16 mouse cellular contexts compared by ENCODE assay signal in the genomic region with DNA sequence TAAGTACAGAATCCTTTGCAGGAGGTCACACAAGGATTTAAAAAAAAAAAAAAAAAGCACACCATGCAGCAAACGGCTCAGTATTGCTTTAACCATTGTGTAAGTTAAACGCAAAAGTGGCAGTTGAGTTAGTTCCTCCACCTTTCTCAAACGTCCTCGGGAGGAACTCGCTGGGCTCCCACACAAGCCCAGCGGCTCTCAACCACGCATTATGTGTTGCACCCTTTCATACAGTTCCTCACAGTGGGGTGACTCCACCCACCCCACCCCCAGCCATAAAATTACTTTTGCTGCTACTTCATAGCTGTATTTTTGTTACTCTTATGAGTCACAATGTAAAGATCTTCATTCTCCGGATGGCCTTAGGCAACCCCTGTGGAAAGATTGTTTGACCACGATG. TPM values are rescaled to one million over a fixed set of nuclear protein-coding genes. Genes with fewer than 3 reads are reported as not detected.
DNase-seq lines count a peak whose midpoint lies in the region; ATAC-seq and TF ChIP-seq lines count a peak whose summit lies in the region.
"Had no signal": no experiment of that assay in that cellular context is flagged by ENCODE, and none has a peak within 500 bp of the region (broad histone marks: within the 10 kb centered on the region; RNA-seq: fewer than 3 reads in every experiment).

No protein-coding gene starts in this region.

- H3K9me3 ChIP-seq in heart, embryonic 10.5 days, result no peaks in the 10 kb centered on the region
- no peaks in the 10 kb centered on the region for H3K9me3 ChIP-seq in lung, postnatal 0 days (ENCODE audit: low read length)
- no peaks in the 10 kb centered on the region for H3K9me3 ChIP-seq in ES-E14 (ENCODE audit: control insufficient read depth, insufficient read depth, low read depth, low read length)
- H3K9me3 ChIP-seq: embryonic facial prominence, embryonic 12.5 days; hindbrain, embryonic 12.5 days; megakaryocyte, embryonic 14.5 days had no signal

- peak overlapping the region; percentile 89 for H3K27ac ChIP-seq in heart, embryonic 10.5 days
- no peak overlapping the region for H3K27ac ChIP-seq in lung, postnatal 0 days (ENCODE audit: low read length)
- H3K27ac ChIP-seq in ES-E14 (ENCODE audit: insufficient read depth, low read depth, low read length, poor library complexity, severe bottlenecking), result no peak overlapping the region
- H3K27ac ChIP-seq in kidney, adult 2 months (ENCODE audit: insufficient read depth, low read depth, low read length), result no peak overlapping the region
- H3K27ac ChIP-seq: embryonic facial prominence, embryonic 12.5 days; hindbrain, embryonic 12.5 days; left cerebral cortex, adult 2 months had no signal

- peaks cover 80% of the 10 kb centered on the region for H3K4me1 ChIP-seq in heart, embryonic 10.5 days
- no peaks in the 10 kb centered on the region for H3K4me1 ChIP-seq in lung, postnatal 0 days (ENCODE audit: insufficient read depth, low read depth, low read length)
- H3K4me1 ChIP-seq in lung, adult 2 months (ENCODE audit: control insufficient read depth, insufficient read depth, low read length), result no peaks in the 10 kb centered on the region
- peaks cover 0 to 4% of the 10 kb centered on the region in 2 experiments; a peak in 1 of 4 replicates for H3K4me1 ChIP-seq in ES-E14 (ENCODE audit: control insufficient read depth in 2 of 2, insufficient read depth in 2 of 2, low read length in 2 of 2, poor library complexity in 1 of 2)
- no peaks in the 10 kb centered on the region for H3K4me1 ChIP-seq in kidney, adult 2 months (ENCODE audit: control insufficient read depth, insufficient read depth, low read length)
- H3K4me1 ChIP-seq: embryonic facial prominence, embryonic 12.5 days; hindbrain, embryonic 12.5 days had no signal

- peak; percentile 28; the same call in 1 of the 2 replicates for ATAC-seq in lung, postnatal 0 days
- peak; percentile 90 for ATAC-seq in megakaryocyte, adult 5-6 weeks (ENCODE audit: poor library complexity, severe bottlenecking)

- no peak for DNase-seq in heart, embryonic 10.5 days (ENCODE audit: low spot score)
- no peak for DNase-seq in heart, adult 18-20 months
- no peak for DNase-seq in lung, postnatal 0 days (ENCODE audit: low spot score)
- DNase-seq in lung, adult 2 months, result no peak
- no peak for DNase-seq in ES-E14 (ENCODE audit: low read depth, low spot score)
- no peak for DNase-seq in kidney, adult 2 months
- no peak for DNase-seq in neural tube, embryonic 10.5 days (ENCODE audit: extremely low spot score, low spot score)
- DNase-seq: cerebellum, adult 9-11 months; kidney, adult 8-10 months had no signal

- H3K36me3 ChIP-seq in heart, embryonic 10.5 days, result no peaks in the 10 kb centered on the region
- no peaks in the 10 kb centered on the region for H3K36me3 ChIP-seq in lung, postnatal 0 days (ENCODE audit: insufficient read depth, low read length)
- H3K36me3 ChIP-seq in ES-E14 (ENCODE audit: control insufficient read depth, insufficient read depth, low read length, poor library complexity, severe bottlenecking), result no peaks in the 10 kb centered on the region
- H3K36me3 ChIP-seq in kidney, adult 2 months (ENCODE audit: control insufficient read depth, insufficient read depth, low read length), result no peaks in the 10 kb centered on the region
- H3K36me3 ChIP-seq: embryonic facial prominence, embryonic 12.5 days; hindbrain, embryonic 12.5 days had no signal

- WGBS in heart, embryonic 10.5 days, result 75% methylated on average over 9 of the region's 9 CpGs
- 54% methylated on average over 9 of the region's 9 CpGs for whole genome bisulfite sequencing in lung, postnatal 0 days
- WGBS in lung, adult 2 months, result 65% methylated on average over 9 of the region's 9 CpGs
- 64% methylated on average over 9 of the region's 9 CpGs for WGBS in kidney, adult 2 months

- no peak for TF ChIP-seq CTCF in lung, postnatal 0 days (IDR thresholded peaks at IDR 0.05)
- no peak for TF ChIP-seq CTCF in lung, adult 2 months (IDR thresholded peaks at IDR 0.05; ENCODE audit: insufficient read depth, low read length)
- TF ChIP-seq CTCF in kidney, adult 2 months (conservative IDR thresholded peaks at IDR 0.05; ENCODE audit: insufficient read depth, insufficient read length, low read depth, low read length), result no peak

- H3K9ac ChIP-seq in lung, postnatal 0 days (replicated peaks; ENCODE audit: low read depth), result no peak overlapping the region
- H3K9ac ChIP-seq in ES-E14 (ENCODE audit: insufficient read depth, low read depth, low read length, poor library complexity, severe bottlenecking), result no peak overlapping the region
- H3K9ac ChIP-seq: embryonic facial prominence, embryonic 12.5 days; hindbrain, embryonic 12.5 days had no signal

- no peak for TF ChIP-seq EP300 in lung, postnatal 0 days (IDR thresholded peaks at IDR 0.05)

- in situ Hi-C loops in ES-E14 (cut with MboI; ENCODE audit: low sequenced_read_pairs in 2 of 2, unreplicated experiment in 2 of 2), result loop anchor here in 1 of 2 experiments (25.0 kb wide), 1 partner anchor 368 kb away; no protein-coding TSS in a partner anchor

- H3K27me3 ChIP-seq in heart, embryonic 10.5 days (ENCODE audit: insufficient read depth, poor library complexity, severe bottlenecking), result no peaks in the 10 kb centered on the region
- H3K27me3 ChIP-seq in lung, postnatal 0 days (replicated peaks; ENCODE audit: insufficient read depth, low read length), result no peaks in the 10 kb centered on the region
- H3K27me3 ChIP-seq in kidney, adult 2 months (replicated peaks; ENCODE audit: control insufficient read depth, insufficient read depth, low read length), result no peaks in the 10 kb centered on the region
- H3K27me3 ChIP-seq: embryonic facial prominence, embryonic 12.5 days; hindbrain, embryonic 12.5 days had no signal

- no peak overlapping the region for H3K4me3 ChIP-seq in heart, embryonic 10.5 days
- no peak overlapping the region for H3K4me3 ChIP-seq in lung, postnatal 0 days (ENCODE audit: low read depth, low read length)
- H3K4me3 ChIP-seq in lung, adult 2 months (replicated peaks; ENCODE audit: extremely low read depth, low read depth, low read length), result no peak overlapping the region
- no peak overlapping the region for H3K4me3 ChIP-seq in ES-E14 (ENCODE audit: insufficient read depth in 1 of 2, low read depth in 1 of 2, low read length in 2 of 2, poor library complexity in 1 of 2, severe bottlenecking in 1 of 2)
- H3K4me3 ChIP-seq in kidney, adult 2 months (ENCODE audit: insufficient read depth, low read depth, low read length), result no peak overlapping the region
- H3K4me3 ChIP-seq: embryonic facial prominence, embryonic 12.5 days; hindbrain, embryonic 12.5 days; left cerebral cortex, adult 2 months; megakaryocyte, embryonic 14.5 days; myocyte had no signal

- TF ChIP-seq POLR2A in lung, adult 2 months (IDR thresholded peaks at IDR 0.05; ENCODE audit: borderline replicate concordance, extremely low read depth, low read depth, low read length), result no peak
- no peak for TF ChIP-seq POLR2A in kidney, adult 2 months (IDR thresholded peaks at IDR 0.05; ENCODE audit: low read depth, low read length)

- H3K4me2 ChIP-seq in lung, postnatal 0 days (replicated peaks; ENCODE audit: low read depth, low read length), result no peak overlapping the region; the same call in 1 of the 2 replicates
- H3K4me2 ChIP-seq: embryonic facial prominence, embryonic 12.5 days; hindbrain, embryonic 12.5 days had no signal

TF ChIP-seq in ES-E14, 5 proteins besides CTCF, POLR2A, EP300 and RAD21:
- TF ChIP-seq HCFC1 (IDR thresholded peaks at IDR 0.05; ENCODE audit: borderline replicate concordance, insufficient read depth, low read length) (no peak), ZNF384 (IDR thresholded peaks at IDR 0.05; ENCODE audit: low read depth, low read length) (0 out of 2 replicates have a peak, but pooled peaks have one; percentile 10)

RNA-seq across cellular contexts. Expression of a gene that starts 8.8 kb away (rescaled TPM):
- polyA plus RNA-seq in heart, embryonic 10.5 days (2016; fragmentation: Nextera tagmentation; extraction: Ambion mirVana), result 236 and 246 TPM in 2 replicates
- total RNA-seq in heart, adult 18-20 months (2021), result 10 to 100 TPM; 32.3 to 35.4 TPM
- polyA plus RNA-seq in lung, postnatal 0 days (2015; fragmentation: Nextera tagmentation; extraction: Ambion mirVana), result 88.6 and 95.6 TPM in 2 replicates
- polyA plus RNA-seq in lung, adult 2 months (2012; rRNA removed), result 57.7 and 82.7 TPM in 2 replicates
- 54.5 and 72.4 TPM in 2 replicates for total RNA-seq in ES-E14 (2012; rRNA removed)
- 297 and 307 TPM in 2 replicates for total RNA-seq in megakaryocyte, adult 5-6 weeks (2015)
- 232 and 285 TPM in 2 replicates for total RNA-seq in megakaryocyte, adult 5-6 weeks (2017)
- polyA plus RNA-seq in kidney, adult 2 months (2012; rRNA removed), result 42.9 and 53.9 TPM in 2 replicates

RNA-seq across cellular contexts. Expression of a gene that starts 44.2 kb away (rescaled TPM):
- 0.05 and 0.33 TPM in 2 replicates for polyA plus RNA-seq in heart, embryonic 10.5 days (2016; fragmentation: Nextera tagmentation; extraction: Ambion mirVana)
- under 1 TPM in 1 of 2 experiments, not detected in 1; 0.54 TPM for total RNA-seq in heart, adult 18-20 months (2021)
- 0.27 TPM in 1 of 2 replicates, not detected in the other for polyA plus RNA-seq in lung, postnatal 0 days (2015; fragmentation: Nextera tagmentation; extraction: Ambion mirVana)
- 0.45 and 0.83 TPM in 2 replicates for polyA plus RNA-seq in lung, adult 2 months (2012; rRNA removed)
- 2.2 and 5.7 TPM in 2 replicates for total RNA-seq in ES-E14 (2012; rRNA removed)
- 14.1 and 14.2 TPM in 2 replicates for total RNA-seq in megakaryocyte, adult 5-6 weeks (2015)
- total RNA-seq in megakaryocyte, adult 5-6 weeks (2017), result 6.9 and 10.2 TPM in 2 replicates
- polyA plus RNA-seq in kidney, adult 2 months (2012; rRNA removed), result 0.22 and 0.26 TPM in 2 replicates
- polyA plus RNA-seq: embryonic facial prominence, embryonic 12.5 days; forebrain, embryonic 11.5 days had no signal
